Mouse (Mus musculus) forebrain, embryonic 16.5 days (tissue): ENCODE data around the gene Chpf. TPM values are rescaled to one million over a fixed set of nuclear protein-coding genes. Genes with fewer than 3 reads are reported as not detected.

Experiments
- ATAC-seq: fragments of 200-750 bp; cut with Nextera tagmentation; 2 replicates; pipeline ENCODE4 v1.8.0; 2017; ENCODE audit warnings: mild to moderate bottlenecking, moderate library complexity
- H3K27ac ChIP-seq: fragments of 300-500 bp; sonication (generic); 2 replicates; pipeline ENCODE4 v1.5.1; 2014; ENCODE audit warnings: low read length, control low read depth
- H3K27me3 ChIP-seq: fragments of 300-500 bp; sonication (generic); replicated peaks from 2 replicates; pipeline ENCODE4 v1.6.1; 2014; ENCODE audit warnings: low read length; ENCODE audit not compliant: control insufficient read depth, insufficient read depth
- H3K36me3 ChIP-seq: fragments of 300-500 bp; sonication (generic); 2 replicates; pipeline ENCODE4 v1.6.1; 2014; ENCODE audit not compliant: control insufficient read depth, insufficient read depth
- H3K4me1 ChIP-seq: fragments of 300-500 bp; sonication (generic); replicated peaks from 2 replicates; pipeline ENCODE4 v1.6.1; 2014; ENCODE audit warnings: low read length; ENCODE audit not compliant: control insufficient read depth, insufficient read depth
- H3K4me2 ChIP-seq: fragments of 300-500 bp; sonication (generic); 2 replicates; pipeline ENCODE4 v1.6.1; 2014; ENCODE audit warnings: mild to moderate bottlenecking, low read length, control low read depth
- H3K4me3 ChIP-seq: fragments of 300-500 bp; sonication (generic); replicated peaks from 2 replicates; pipeline ENCODE4 v1.5.1; 2014; ENCODE audit warnings: mild to moderate bottlenecking, low read length, control low read depth
- H3K9ac ChIP-seq: fragments of 300-500 bp; sonication (generic); replicated peaks from 2 replicates; pipeline ENCODE4 v1.6.1; 2014; ENCODE audit warnings: low read depth, low read length, control low read depth
- H3K9me3 ChIP-seq: fragments of 300-500 bp; sonication (generic); 2 replicates; pipeline ENCODE4 v1.6.1; 2016; ENCODE audit warnings: low read length; ENCODE audit not compliant: control insufficient read depth
- WGBS: fragments of 180-500 bp; shearing (Covaris S2); extraction: QIAGEN DNeasy Blood & Tissue Kit; methylation state at CpG from one replicate; pipeline ENCODE4 v1.1.7; 2014; 5-methylcytosine and 5-hydroxymethylcytosine counted together
- polyA plus RNA-seq: library from polyadenylated mRNA; unstranded; fragments of >200 nt; fragmentation: Nextera tagmentation; extraction: Ambion mirVana; gene quantifications from 2 replicates; pipeline ENCODE4 v1.2.1, GENCODE M21; 2015

The Chpf gene
- polyA plus RNA-seq, 1 experiment from 2014 or later: 28.1 TPM

DNA sequence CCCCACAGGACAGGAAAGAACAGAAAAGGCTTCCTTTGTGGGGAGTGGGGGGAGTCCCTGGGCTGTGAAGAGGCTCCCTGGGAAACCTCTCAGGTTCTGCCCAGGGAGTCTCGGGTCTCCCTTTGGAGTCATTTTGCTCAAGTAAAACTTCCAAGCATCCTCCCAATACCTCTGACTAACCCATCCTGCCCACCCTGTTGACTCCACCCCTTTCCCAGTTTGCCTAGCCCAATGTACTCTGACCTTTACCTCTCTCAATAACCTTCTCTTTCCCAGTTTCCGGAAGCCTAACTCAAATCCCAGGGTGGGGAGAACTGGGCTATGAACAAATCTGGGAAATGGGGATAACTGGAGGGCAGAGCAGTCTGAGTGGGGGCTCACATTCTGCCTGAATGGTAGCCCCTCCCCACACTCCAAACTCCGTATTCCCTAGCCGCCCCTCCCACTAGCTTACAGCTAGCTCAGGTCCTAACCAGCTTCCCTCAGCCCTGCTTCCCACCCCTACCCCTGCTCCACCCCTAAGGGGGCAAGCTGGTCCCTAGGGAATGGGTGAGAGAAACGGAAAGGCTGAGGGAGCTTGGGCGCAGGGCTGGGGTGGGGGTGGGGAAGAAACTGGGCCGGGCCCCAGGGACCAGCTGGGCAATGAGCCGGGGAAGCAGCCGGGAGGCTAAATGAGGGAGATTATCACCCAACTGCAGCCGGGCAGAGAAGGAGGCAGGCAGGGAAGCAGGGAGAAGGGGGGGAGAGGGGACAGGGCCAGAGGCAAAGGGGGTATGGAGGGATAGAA lies 31.6 kb downstream of the Chpf start:
- WGBS: 6% methylated on average over 10 of the region's 10 CpGs
- no peaks in the 10 kb centered on the region for H3K9me3 ChIP-seq
- no peak overlapping the region for H3K9ac ChIP-seq
- H3K27me3 ChIP-seq: peaks cover 28% of the 10 kb centered on the region
- no peaks in the 10 kb centered on the region for H3K36me3 ChIP-seq
- ATAC-seq: peak; percentile 6
- no peak overlapping the region for H3K27ac ChIP-seq
- no peak overlapping the region for H3K4me3 ChIP-seq
- H3K4me2 ChIP-seq: peak overlapping the region; percentile 35
- H3K4me1 ChIP-seq: peaks cover 82% of the 10 kb centered on the region

DNA sequence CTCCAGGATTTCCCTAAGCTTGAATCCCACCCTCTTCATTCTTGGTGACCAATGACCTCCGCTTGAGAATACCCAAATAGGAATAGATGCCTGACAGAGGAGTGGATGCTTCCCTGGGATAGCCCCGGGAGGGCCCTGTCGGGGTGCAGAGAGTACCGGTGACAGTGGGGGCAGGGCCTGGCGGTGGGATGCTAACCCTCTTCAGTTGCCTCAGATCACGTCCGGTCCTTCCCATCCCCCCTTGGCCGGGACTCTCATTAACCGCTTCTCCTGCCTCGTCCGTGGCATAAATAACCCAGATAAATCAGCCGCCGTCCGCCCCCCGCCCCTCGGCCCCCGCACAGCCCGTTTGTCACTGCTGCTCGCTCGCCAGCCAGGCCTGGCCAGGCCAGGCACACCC lies 32.5 kb downstream of the Chpf start:
- no peaks in the 10 kb centered on the region for H3K9me3 ChIP-seq
- WGBS: 5% methylated on average over 20 of the region's 20 CpGs
- no peak for ATAC-seq
- H3K9ac ChIP-seq: no peak overlapping the region
- peaks cover 23% of the 10 kb centered on the region for H3K27me3 ChIP-seq
- no peak overlapping the region for H3K4me3 ChIP-seq
- H3K27ac ChIP-seq: no peak overlapping the region
- peaks cover 86% of the 10 kb centered on the region for H3K4me1 ChIP-seq
- no peak overlapping the region for H3K4me2 ChIP-seq
- H3K36me3 ChIP-seq: no peaks in the 10 kb centered on the region

DNA sequence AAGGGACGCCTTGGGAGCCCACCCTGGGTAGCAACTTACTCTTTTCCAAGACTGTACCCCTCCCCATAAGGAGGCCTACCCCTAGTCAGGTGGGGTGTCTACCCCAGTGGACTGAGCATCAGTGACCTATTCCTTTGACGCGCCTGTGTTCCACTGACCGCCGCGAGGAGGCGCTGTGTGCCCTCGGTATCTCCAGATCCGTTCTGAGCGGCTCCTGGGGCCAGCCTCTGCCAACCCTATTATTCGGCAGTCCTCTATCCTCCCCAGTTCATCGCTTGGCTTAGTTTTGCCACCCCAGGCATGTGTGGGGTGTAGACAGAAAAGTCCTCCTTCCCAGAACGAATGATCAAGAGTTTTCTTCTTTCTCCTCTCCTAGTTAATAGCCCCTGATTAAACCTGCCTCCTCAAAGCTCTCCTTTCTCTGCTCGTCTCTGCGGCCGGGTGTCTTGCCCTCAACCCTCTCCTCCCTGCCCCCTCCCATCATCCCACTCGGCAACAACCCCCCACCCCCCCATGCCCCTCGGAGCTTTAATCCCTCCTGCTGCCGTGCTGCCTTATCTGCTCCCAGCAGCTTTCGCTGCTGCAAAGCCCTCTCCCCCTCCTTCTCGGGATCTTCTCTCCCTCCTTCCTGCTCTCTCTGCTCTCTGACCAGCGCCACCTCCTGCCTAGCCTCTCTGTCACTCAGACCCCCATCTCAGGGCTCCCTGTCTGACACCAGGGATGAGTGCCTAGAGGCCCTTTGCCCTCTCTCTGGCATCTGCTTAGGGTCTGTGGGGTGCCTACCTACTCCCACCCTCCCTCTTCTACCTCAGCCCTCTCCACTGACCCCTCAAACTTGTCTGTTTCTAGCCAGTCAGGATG lies 33.1 kb downstream of the Chpf start:
- H3K9me3 ChIP-seq: no peaks in the 10 kb centered on the region
- H3K27ac ChIP-seq: no peak overlapping the region
- H3K4me3 ChIP-seq: no peak overlapping the region
- peak; percentile 0; the same call in 1 of the 2 replicates for ATAC-seq
- H3K4me2 ChIP-seq: peak overlapping the region; percentile 28
- under 1% methylated on average over 22 of the region's 22 CpGs for WGBS
- peaks cover 86% of the 10 kb centered on the region for H3K4me1 ChIP-seq
- no peak overlapping the region for H3K9ac ChIP-seq
- no peaks in the 10 kb centered on the region for H3K36me3 ChIP-seq
- peaks cover 17% of the 10 kb centered on the region for H3K27me3 ChIP-seq

DNA sequence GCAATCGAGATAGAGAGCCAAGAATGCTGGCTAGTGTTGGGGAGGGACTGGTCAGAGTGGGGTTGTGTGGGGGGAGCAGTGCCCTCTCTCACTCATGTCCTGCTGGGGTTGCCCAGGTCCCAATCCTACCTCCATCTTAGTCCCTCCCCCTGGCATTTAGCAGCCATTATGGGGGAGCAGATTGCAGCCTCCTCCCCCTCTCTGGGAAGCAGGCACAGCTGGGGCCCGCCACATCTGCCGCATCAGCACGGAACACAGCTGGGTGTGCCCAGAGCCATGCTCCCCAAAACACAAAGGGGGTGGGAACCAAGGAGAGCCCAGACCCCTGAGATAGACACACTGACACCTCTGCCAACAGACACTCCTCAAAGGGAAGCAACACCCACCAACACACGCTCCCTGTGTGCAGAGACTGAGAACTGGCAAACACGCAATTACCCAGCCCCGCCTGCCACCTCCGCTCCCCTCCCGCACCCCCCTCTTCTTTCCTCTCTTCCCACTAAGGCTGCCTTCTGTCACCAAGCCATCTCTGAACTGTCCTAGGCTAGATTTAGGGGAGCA lies 33.9 kb downstream of the Chpf start:
- peaks cover 14% of the 10 kb centered on the region for H3K27me3 ChIP-seq
- no peak overlapping the region for H3K9ac ChIP-seq
- H3K4me1 ChIP-seq: peaks cover 78% of the 10 kb centered on the region
- no peak overlapping the region for H3K27ac ChIP-seq
- H3K36me3 ChIP-seq: peaks cover 2% of the 10 kb centered on the region; the same call in 1 of the 2 replicates
- WGBS: 9% methylated on average over 9 of the region's 9 CpGs
- H3K9me3 ChIP-seq: no peaks in the 10 kb centered on the region
- ATAC-seq: peak; percentile 32
- H3K4me3 ChIP-seq: no peak overlapping the region
- peak overlapping the region; percentile 28; the same call in 1 of the 2 replicates for H3K4me2 ChIP-seq

DNA sequence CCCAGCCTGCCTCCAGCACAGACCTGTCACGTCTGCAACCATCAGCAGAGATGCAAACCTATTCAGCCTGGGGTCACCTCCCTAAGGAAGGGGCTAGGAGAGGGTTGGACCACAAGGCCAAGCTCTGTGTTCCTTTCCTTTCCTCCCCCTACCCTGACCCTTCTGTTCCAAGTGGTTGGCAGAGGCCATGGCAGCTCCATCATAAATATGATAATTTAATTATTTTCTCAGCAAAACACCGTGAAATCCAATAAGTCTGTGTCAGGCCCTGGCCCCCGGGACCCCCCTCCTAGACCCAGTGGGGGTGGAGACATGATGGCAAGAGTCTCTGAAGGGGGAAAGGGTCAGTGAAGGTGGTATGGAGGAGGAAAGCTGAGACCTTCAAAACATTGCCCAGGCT lies 34.9 kb downstream of the Chpf start:
- no peaks in the 10 kb centered on the region for H3K9me3 ChIP-seq
- H3K27ac ChIP-seq: no peak overlapping the region
- WGBS: 48% methylated on average over 3 of the region's 3 CpGs
- H3K9ac ChIP-seq: no peak overlapping the region
- H3K4me2 ChIP-seq: no peak overlapping the region
- peaks cover 5% of the 10 kb centered on the region; the same call in 1 of the 2 replicates for H3K27me3 ChIP-seq
- no peak overlapping the region for H3K4me3 ChIP-seq
- no peak for ATAC-seq
- peaks cover 69% of the 10 kb centered on the region for H3K4me1 ChIP-seq
- peaks cover 2% of the 10 kb centered on the region; the same call in 1 of the 2 replicates for H3K36me3 ChIP-seq

DNA sequence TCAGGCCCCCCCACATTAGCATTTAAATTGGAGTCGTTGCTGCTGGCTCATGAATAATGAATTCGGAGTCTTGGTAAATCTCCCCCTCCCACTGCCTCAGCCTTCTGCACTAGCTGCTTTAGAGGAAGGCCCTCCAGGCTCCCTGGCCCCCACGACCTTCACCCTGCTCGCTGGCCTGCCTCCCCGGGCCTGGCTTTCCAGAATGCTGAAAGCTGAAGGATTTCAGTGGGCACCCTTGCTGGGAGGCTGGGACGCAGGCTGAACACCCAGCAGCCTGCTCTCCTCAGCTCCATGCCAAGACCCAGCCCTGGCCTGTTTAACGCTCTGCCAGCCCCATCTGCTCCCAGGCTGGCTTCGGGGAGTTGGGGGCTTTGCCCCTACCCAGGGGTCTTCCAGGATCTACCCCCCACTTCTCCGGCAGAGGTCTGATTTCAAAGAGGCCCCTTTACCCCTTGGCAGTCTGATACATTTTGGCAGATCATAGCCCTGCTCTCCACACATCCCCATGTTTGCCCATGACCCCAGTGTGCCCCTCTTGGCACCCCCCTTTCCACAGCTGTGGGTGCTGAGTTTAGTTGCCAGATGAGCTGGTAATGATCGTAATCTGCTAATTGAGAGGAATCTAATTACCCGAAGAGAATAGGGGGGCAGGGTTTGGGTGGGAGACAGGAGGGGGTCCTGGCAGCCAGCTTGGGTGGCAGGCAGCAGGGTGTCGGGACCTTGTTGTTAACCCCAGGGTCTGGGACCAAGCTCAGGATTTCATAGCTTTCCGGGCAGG lies 35.7 kb downstream of the Chpf start:
- WGBS: 9% methylated on average over 13 of the region's 13 CpGs
- H3K27me3 ChIP-seq: no peaks in the 10 kb centered on the region
- H3K4me1 ChIP-seq: peaks cover 62% of the 10 kb centered on the region
- no peak overlapping the region for H3K9ac ChIP-seq
- peaks cover 2% of the 10 kb centered on the region; the same call in 1 of the 2 replicates for H3K36me3 ChIP-seq
- no peak overlapping the region for H3K4me3 ChIP-seq
- no peaks in the 10 kb centered on the region for H3K9me3 ChIP-seq
- ATAC-seq: peak; percentile 55
- H3K27ac ChIP-seq: peak overlapping the region; percentile 67
- H3K4me2 ChIP-seq: no peak overlapping the region

DNA sequence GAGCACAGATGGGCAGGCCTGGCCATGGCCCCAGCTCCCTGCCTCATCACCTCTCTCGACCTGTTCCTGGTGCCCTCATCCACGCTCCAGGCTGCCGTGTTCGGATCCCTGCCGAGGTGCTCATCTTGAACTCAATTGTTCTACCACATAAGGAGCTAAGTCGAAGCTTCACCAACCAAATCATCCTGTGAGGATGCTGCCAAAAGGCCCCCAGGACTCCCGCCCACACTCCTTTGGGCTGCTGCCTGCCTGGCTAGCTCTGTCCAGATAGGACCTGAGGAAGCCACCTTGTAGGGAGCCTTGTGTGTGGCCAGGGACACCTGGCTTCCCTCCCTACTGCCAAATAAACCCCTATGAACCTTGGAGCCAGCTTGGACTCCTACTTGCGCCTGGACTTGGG lies 36.3 kb downstream of the Chpf start:
- 0 out of 2 replicates have a peak, but pooled peaks have one; percentile 9 for ATAC-seq
- no peaks in the 10 kb centered on the region for H3K9me3 ChIP-seq
- peaks cover 56% of the 10 kb centered on the region for H3K4me1 ChIP-seq
- no peak overlapping the region for H3K9ac ChIP-seq
- peak overlapping the region; percentile 19; the same call in 1 of the 2 replicates for H3K27ac ChIP-seq
- peaks cover 2% of the 10 kb centered on the region; the same call in 1 of the 2 replicates for H3K36me3 ChIP-seq
- no peak overlapping the region for H3K4me2 ChIP-seq
- H3K4me3 ChIP-seq: no peak overlapping the region
- no peaks in the 10 kb centered on the region for H3K27me3 ChIP-seq
- WGBS: 25% methylated on average over 8 of the region's 8 CpGs

DNA sequence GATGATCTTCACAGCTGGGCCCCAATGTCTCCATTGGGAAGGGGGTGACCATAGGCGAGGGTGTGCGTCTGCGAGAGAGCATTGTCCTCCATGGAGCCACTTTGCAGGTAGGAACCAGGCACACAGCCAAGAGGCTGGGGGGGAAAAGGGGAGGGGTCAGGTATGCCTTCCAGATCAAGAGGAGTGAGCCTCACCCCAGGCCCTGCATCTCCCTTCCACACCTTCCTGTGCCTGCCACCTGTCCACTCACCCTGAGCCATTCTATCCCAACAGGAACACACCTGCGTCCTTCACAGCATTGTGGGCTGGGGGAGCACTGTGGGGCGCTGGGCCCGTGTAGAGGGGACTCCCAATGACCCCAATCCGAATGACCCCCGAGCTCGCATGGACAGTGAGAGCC lies 36.9 kb downstream of the Chpf start:
- no peaks in the 10 kb centered on the region for H3K27me3 ChIP-seq
- WGBS: 77% methylated on average over 9 of the region's 9 CpGs
- H3K4me1 ChIP-seq: peaks cover 50% of the 10 kb centered on the region
- no peak for ATAC-seq
- H3K4me2 ChIP-seq: no peak overlapping the region
- H3K36me3 ChIP-seq: peaks cover 2% of the 10 kb centered on the region; the same call in 1 of the 2 replicates
- no peak overlapping the region for H3K4me3 ChIP-seq
- H3K9ac ChIP-seq: no peak overlapping the region
- H3K9me3 ChIP-seq: no peaks in the 10 kb centered on the region
- no peak overlapping the region; the same call in 1 of the 2 replicates for H3K27ac ChIP-seq
